ENCODE assay signal across 20 mouse cellular contexts in the genomic region with DNA sequence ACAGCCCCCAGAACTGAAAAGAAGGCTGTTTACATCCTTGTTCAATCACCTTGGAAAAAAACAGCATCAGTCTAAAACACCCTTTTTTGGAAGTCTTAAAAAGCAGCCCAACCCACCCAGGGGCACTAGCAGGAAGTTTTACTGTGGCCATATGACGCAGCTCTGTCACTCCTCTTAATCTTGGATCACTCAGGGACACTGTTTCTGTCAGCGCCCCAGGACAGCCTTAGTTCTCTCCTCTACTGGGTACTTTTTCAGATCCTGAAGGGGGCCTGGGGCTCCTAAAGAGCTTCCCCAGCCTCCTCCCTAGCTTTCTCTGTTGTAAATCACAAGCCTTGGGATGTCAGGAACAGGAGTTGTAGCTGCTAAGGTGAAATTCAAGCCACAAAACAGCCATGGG.
A peak's percentile ranks its signal among the peaks of the same experiment; 100 is the strongest.
DNase-seq lines count a peak whose midpoint lies in the region; ATAC-seq and TF ChIP-seq lines count a peak whose summit lies in the region.
"Had no signal": no experiment of that assay in that cellular context is flagged by ENCODE, and none has a peak within 500 bp of the region (broad histone marks: within the 10 kb centered on the region; RNA-seq: fewer than 3 reads in every experiment).

No protein-coding gene starts in this region.

- peaks cover 22% of the 10 kb centered on the region for H3K4me1 ChIP-seq in cerebellum, adult 2 months (ENCODE audit: control insufficient read depth, insufficient read depth, low read length)
- peaks cover 14% of the 10 kb centered on the region for H3K4me1 ChIP-seq in heart, embryonic 16.5 days (ENCODE audit: control insufficient read depth, insufficient read depth, low read length)
- H3K4me1 ChIP-seq in lung, embryonic 16.5 days (replicated peaks; ENCODE audit: control insufficient read depth, insufficient read depth, low read length), result no peaks in the 10 kb centered on the region; the same call in 1 of the 2 replicates
- H3K4me1 ChIP-seq in lung, adult 2 months (ENCODE audit: control insufficient read depth, insufficient read depth, low read length), result no peaks in the 10 kb centered on the region
- peaks cover 4% of the 10 kb centered on the region; the same call in 1 of the 2 replicates for H3K4me1 ChIP-seq in hindbrain, postnatal 0 days (ENCODE audit: insufficient read depth, low read length)
- H3K4me1 ChIP-seq: intestine, embryonic 15.5 days had no signal

- 68% methylated on average over 2 of the region's 2 CpGs for WGBS in cerebellum, adult 2 months
- 22% methylated on average over 2 of the region's 2 CpGs for WGBS in heart, embryonic 16.5 days
- 27% methylated on average over 2 of the region's 2 CpGs for WGBS in lung, embryonic 16.5 days
- 46% methylated on average over 2 of the region's 2 CpGs for WGBS in lung, adult 2 months
- WGBS in hindbrain, postnatal 0 days, result 37% methylated on average over 2 of the region's 2 CpGs

- no peak overlapping the region for H3K4me2 ChIP-seq in heart, embryonic 16.5 days (ENCODE audit: low read depth, low read length)
- H3K4me2 ChIP-seq in lung, embryonic 16.5 days (ENCODE audit: low read depth, low read length), result no peak overlapping the region
- no peak overlapping the region for H3K4me2 ChIP-seq in hindbrain, postnatal 0 days (ENCODE audit: low read depth, low read length)
- H3K4me2 ChIP-seq: forebrain, embryonic 12.5 days; hindbrain, embryonic 13.5 days; intestine, embryonic 15.5 days had no signal

- no peak overlapping the region for H3K9ac ChIP-seq in heart, embryonic 16.5 days (ENCODE audit: low read length)
- H3K9ac ChIP-seq in lung, embryonic 16.5 days (ENCODE audit: low read length), result no peak overlapping the region
- no peak overlapping the region for H3K9ac ChIP-seq in hindbrain, postnatal 0 days (replicated peaks; ENCODE audit: low read length)
- H3K9ac ChIP-seq: forebrain, embryonic 12.5 days; hindbrain, embryonic 13.5 days; intestine, embryonic 15.5 days had no signal

- H3K4me3 ChIP-seq in cerebellum, adult 2 months (replicated peaks; ENCODE audit: insufficient read depth, low read depth, low read length), result no peak overlapping the region
- no peak overlapping the region for H3K4me3 ChIP-seq in heart, embryonic 16.5 days (ENCODE audit: low read length)
- H3K4me3 ChIP-seq in lung, embryonic 16.5 days (ENCODE audit: low read length), result no peak overlapping the region
- no peak overlapping the region for H3K4me3 ChIP-seq in lung, adult 2 months (replicated peaks; ENCODE audit: extremely low read depth, low read depth, low read length)
- H3K4me3 ChIP-seq in hindbrain, postnatal 0 days (ENCODE audit: low read length), result no peak overlapping the region
- H3K4me3 ChIP-seq: forebrain, embryonic 12.5 days; hindbrain, embryonic 13.5 days; intestine, embryonic 15.5 days; myocyte had no signal

- no peak for TF ChIP-seq CTCF in cerebellum, adult 2 months (IDR thresholded peaks at IDR 0.05; ENCODE audit: borderline replicate concordance, insufficient read depth, low read depth, low read length)
- no peak for TF ChIP-seq CTCF in lung, adult 2 months (IDR thresholded peaks at IDR 0.05; ENCODE audit: insufficient read depth, low read length)
- no peak for TF ChIP-seq CTCF in hindbrain, postnatal 0 days (IDR thresholded peaks at IDR 0.05; ENCODE audit: low read depth)

- no peaks in the 10 kb centered on the region for H3K36me3 ChIP-seq in heart, embryonic 16.5 days (ENCODE audit: control insufficient read depth, insufficient read depth)
- H3K36me3 ChIP-seq in lung, embryonic 16.5 days (ENCODE audit: control insufficient read depth, insufficient read depth, low read length), result no peaks in the 10 kb centered on the region
- no peaks in the 10 kb centered on the region for H3K36me3 ChIP-seq in hindbrain, postnatal 0 days (ENCODE audit: insufficient read depth, low read length)
- H3K36me3 ChIP-seq: forebrain, embryonic 12.5 days; hindbrain, embryonic 13.5 days; intestine, embryonic 15.5 days had no signal

- no peak for ATAC-seq in heart, embryonic 16.5 days (replicated peaks; ENCODE audit: extremely low read depth, insufficient read depth, low FRiP score)
- ATAC-seq in lung, embryonic 16.5 days (ENCODE audit: low read depth), result 0 out of 2 replicates have a peak, but pooled peaks have one; percentile 37
- ATAC-seq in hindbrain, postnatal 0 days, result no peak
- ATAC-seq: intestine, embryonic 15.5 days had no signal

- no peak for TF ChIP-seq POLR2A in cerebellum, adult 2 months (IDR thresholded peaks at IDR 0.05; ENCODE audit: borderline replicate concordance, insufficient read depth, low read length)
- TF ChIP-seq POLR2A in lung, adult 2 months (IDR thresholded peaks at IDR 0.05; ENCODE audit: borderline replicate concordance, extremely low read depth, low read depth, low read length), result no peak

- intact Hi-C loops in heart, postnatal 14 days (cut with DNase I), result no loop called here

- DNase-seq in cerebellum, adult 9-11 months, result peak; percentile 1
- no peak for DNase-seq in cerebellum, adult 2 months
- DNase-seq in heart, postnatal 14 days, result no peak
- DNase-seq in lung, adult 2 months, result no peak
- DNase-seq in hindbrain, postnatal 0 days (ENCODE audit: low spot score), result no peak
- no peak for DNase-seq in right cerebral cortex, adult 2 months (ENCODE audit: low spot score in 2 of 2)
- DNase-seq: adrenal gland, adult 2 months; cerebellum, adult 8-10 months; gastrocnemius, postnatal 25 days; kidney, postnatal 25 days; midbrain, embryonic 14.5 days; right cerebral cortex, adult 18-20 months; thymus, postnatal 4 days had no signal

- H3K9me3 ChIP-seq in heart, embryonic 16.5 days (replicated peaks; ENCODE audit: control insufficient read depth, low read length), result no peaks in the 10 kb centered on the region
- H3K9me3 ChIP-seq in lung, embryonic 16.5 days (ENCODE audit: control insufficient read depth, low read length), result no peaks in the 10 kb centered on the region
- no peaks in the 10 kb centered on the region for H3K9me3 ChIP-seq in hindbrain, postnatal 0 days (ENCODE audit: low read length)
- H3K9me3 ChIP-seq: forebrain, embryonic 12.5 days; hindbrain, embryonic 13.5 days; intestine, embryonic 15.5 days had no signal

- no peak overlapping the region for H3K27ac ChIP-seq in cerebellum, adult 2 months (ENCODE audit: insufficient read depth, low read length)
- H3K27ac ChIP-seq in heart, embryonic 16.5 days (ENCODE audit: low read length), result peak overlapping the region; percentile 56; the same call in 1 of the 2 replicates
- no peak overlapping the region for H3K27ac ChIP-seq in lung, embryonic 16.5 days (ENCODE audit: low read length)
- no peak overlapping the region for H3K27ac ChIP-seq in hindbrain, postnatal 0 days
- H3K27ac ChIP-seq: forebrain, embryonic 12.5 days; hindbrain, embryonic 13.5 days; intestine, embryonic 15.5 days had no signal

- H3K27me3 ChIP-seq in cerebellum, adult 2 months (ENCODE audit: control insufficient read depth, insufficient read depth, low read length), result no peaks in the 10 kb centered on the region
- H3K27me3 ChIP-seq in heart, embryonic 16.5 days (ENCODE audit: control insufficient read depth, insufficient read depth, low read length), result no peaks in the 10 kb centered on the region
- H3K27me3 ChIP-seq in lung, embryonic 16.5 days (ENCODE audit: control insufficient read depth, insufficient read depth, low read depth, low read length), result no peaks in the 10 kb centered on the region
- H3K27me3 ChIP-seq in hindbrain, postnatal 0 days (ENCODE audit: insufficient read depth, low read length), result no peaks in the 10 kb centered on the region
- H3K27me3 ChIP-seq: CH12.LX; forebrain, embryonic 12.5 days; hindbrain, embryonic 13.5 days; intestine, embryonic 15.5 days had no signal
